Mouse (Mus musculus) limb, embryonic 13.5 days (tissue): ENCODE results near the gene Cdc42ep5. TPM values are rescaled to one million over a fixed set of nuclear protein-coding genes. Genes with fewer than 3 reads are reported as not detected.
"Not testable (repeated sequence)": the region's sequence is repeated elsewhere in the genome, so short reads cannot be mapped to it uniquely, and the experiment has no call there.

ENCODE experiments used
- ATAC-seq: fragments of 200-750 bp; cut with Nextera tagmentation; 2 replicates; pipeline ENCODE4 v1.8.0; 2017; ENCODE audit warnings: low read depth, moderate number of reproducible peaks, moderate TSS enrichment; ENCODE audit not compliant: low FRiP score
- H3K27ac ChIP-seq: fragments of 300-500 bp; sonication (generic); 2 replicates; pipeline ENCODE4 v1.5.1; 2015; ENCODE audit warnings: inconsistent platforms, mild to moderate bottlenecking, moderate library complexity
- H3K27me3 ChIP-seq: fragments of 300-500 bp; sonication (generic); 2 replicates; pipeline ENCODE4 v1.6.1; 2015; ENCODE audit warnings: mild to moderate bottlenecking, inconsistent platforms
- H3K36me3 ChIP-seq: fragments of 300-500 bp; sonication (generic); 2 replicates; pipeline ENCODE4 v1.6.1; 2015; ENCODE audit warnings: inconsistent platforms, mild to moderate bottlenecking, moderate library complexity
- H3K4me1 ChIP-seq: fragments of 300-500 bp; sonication (generic); 2 replicates; pipeline ENCODE4 v1.6.1; 2015; ENCODE audit warnings: inconsistent platforms
- H3K4me2 ChIP-seq: fragments of 300-500 bp; sonication (generic); replicated peaks from 2 replicates; pipeline ENCODE4 v1.6.1; 2015; ENCODE audit warnings: inconsistent platforms, mild to moderate bottlenecking, moderate library complexity
- H3K4me3 ChIP-seq: fragments of 300-500 bp; sonication (generic); 2 replicates; pipeline ENCODE4 v1.5.1; 2015; ENCODE audit warnings: moderate library complexity, mild to moderate bottlenecking, inconsistent platforms
- H3K9ac ChIP-seq: fragments of 300-500 bp; sonication (generic); 2 replicates; pipeline ENCODE4 v1.6.1; 2015; ENCODE audit warnings: mild to moderate bottlenecking, inconsistent platforms
- H3K9me3 ChIP-seq: fragments of 300-500 bp; sonication (generic); 2 replicates; pipeline ENCODE4 v1.6.1; 2016; ENCODE audit warnings: inconsistent platforms
- WGBS: fragments of 180-500 bp; shearing (Covaris S2); methylation state at CpG from one replicate; pipeline ENCODE4 v1.1.7; 2015; 5-methylcytosine and 5-hydroxymethylcytosine counted together
- polyA plus RNA-seq: library from polyadenylated mRNA; unstranded; fragments of >200 nt; fragmentation: Nextera tagmentation; extraction: Ambion mirVana; gene quantifications from 2 replicates; pipeline ENCODE4 v1.2.1, GENCODE M21; 2015

The Cdc42ep5 gene
- 70.9 and 74.3 TPM in 2 replicates for polyA plus RNA-seq

- peak; percentile 96 for ATAC-seq
- Histone ChIP-seq H3K4me2 (peak within 1 kb of the TSS; percentile 71), H3K4me1 (peaks cover 21% of the 10 kb centered on the region), H3K9me3 (no peaks in the 10 kb centered on the region), H3K36me3 (no peaks in the 10 kb centered on the region), H3K4me3 (peak within 1 kb of the TSS; percentile 54), H3K27me3 (no peaks in the 10 kb centered on the region), H3K9ac (peak within 1 kb of the TSS; percentile 65), H3K27ac (peak within 1 kb of the TSS; percentile 89)
- under 1% methylated on average over 19 of the region's 20 CpGs for WGBS
Measured at GRCm38 (mm10) chr7:4164090-4164910, at the start of gene Cdc42ep5. TSS of gene Cdc42ep5 (minus strand) at chr7:4164860.

GRCm38 (mm10) chr7:4213436-4213835 lies 48.8 kb upstream of the Cdc42ep5 start:
- not testable (repeated sequence) for H3K4me3 ChIP-seq, H3K27me3 ChIP-seq, H3K4me2 ChIP-seq, H3K4me1 ChIP-seq, H3K9ac ChIP-seq, H3K9me3 ChIP-seq, H3K36me3 ChIP-seq, H3K27ac ChIP-seq, ATAC-seq

DNA sequence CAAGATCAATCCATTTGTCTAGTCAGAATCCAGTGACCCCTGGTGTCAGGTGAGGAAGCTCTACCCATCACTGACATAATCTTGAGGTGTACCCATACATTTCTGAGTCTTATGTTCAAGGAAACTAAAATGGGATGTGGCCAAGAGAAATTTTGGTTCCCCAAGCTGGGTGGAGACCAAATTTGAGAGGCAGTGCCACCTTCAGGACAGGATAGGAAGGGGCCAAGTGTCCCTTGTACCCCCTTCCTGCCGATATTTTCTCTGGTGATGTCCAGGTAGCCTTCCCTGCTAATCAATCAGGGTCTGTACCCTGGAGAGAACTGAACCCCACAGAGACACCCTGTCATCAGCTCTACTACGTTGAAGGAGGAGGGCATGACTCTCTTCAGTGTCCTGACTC lies 44.0 kb upstream of the Cdc42ep5 start:
- H3K4me1 ChIP-seq: no peaks in the 10 kb centered on the region
- H3K27ac ChIP-seq: no peak overlapping the region
- 28% methylated on average over 2 of the region's 2 CpGs for WGBS
- no peaks in the 10 kb centered on the region for H3K27me3 ChIP-seq
- H3K4me2 ChIP-seq: no peak overlapping the region
- H3K36me3 ChIP-seq: no peaks in the 10 kb centered on the region
- no peak for ATAC-seq
- H3K9me3 ChIP-seq: no peaks in the 10 kb centered on the region
- H3K9ac ChIP-seq: no peak overlapping the region
- H3K4me3 ChIP-seq: no peak overlapping the region

- Histone ChIP-seq H3K4me2 (no peak overlapping the region), H3K4me3 (no peak overlapping the region), H3K36me3 (no peaks in the 10 kb centered on the region), H3K27me3 (no peaks in the 10 kb centered on the region), H3K9me3 (no peaks in the 10 kb centered on the region), H3K27ac (no peak overlapping the region), H3K9ac (no peak overlapping the region), H3K4me1 (no peaks in the 10 kb centered on the region)
- ATAC-seq: no peak
- WGBS: 80% methylated on average over 1 of the region's 1 CpGs
Measured at GRCm38 (mm10) chr7:4207126-4207525, 42.5 kb upstream of the Cdc42ep5 start.

- ATAC-seq: no peak
- Histone ChIP-seq H3K27me3 (no peaks in the 10 kb centered on the region), H3K4me1 (no peaks in the 10 kb centered on the region), H3K9me3 (no peaks in the 10 kb centered on the region), H3K4me2 (no peak overlapping the region), H3K4me3 (no peak overlapping the region), H3K9ac (no peak overlapping the region), H3K27ac (no peak overlapping the region), H3K36me3 (no peaks in the 10 kb centered on the region)
- WGBS: 42% methylated on average over 3 of the region's 3 CpGs
Measured at GRCm38 (mm10) chr7:4178438-4178837, 13.8 kb upstream of the Cdc42ep5 start.

DNA sequence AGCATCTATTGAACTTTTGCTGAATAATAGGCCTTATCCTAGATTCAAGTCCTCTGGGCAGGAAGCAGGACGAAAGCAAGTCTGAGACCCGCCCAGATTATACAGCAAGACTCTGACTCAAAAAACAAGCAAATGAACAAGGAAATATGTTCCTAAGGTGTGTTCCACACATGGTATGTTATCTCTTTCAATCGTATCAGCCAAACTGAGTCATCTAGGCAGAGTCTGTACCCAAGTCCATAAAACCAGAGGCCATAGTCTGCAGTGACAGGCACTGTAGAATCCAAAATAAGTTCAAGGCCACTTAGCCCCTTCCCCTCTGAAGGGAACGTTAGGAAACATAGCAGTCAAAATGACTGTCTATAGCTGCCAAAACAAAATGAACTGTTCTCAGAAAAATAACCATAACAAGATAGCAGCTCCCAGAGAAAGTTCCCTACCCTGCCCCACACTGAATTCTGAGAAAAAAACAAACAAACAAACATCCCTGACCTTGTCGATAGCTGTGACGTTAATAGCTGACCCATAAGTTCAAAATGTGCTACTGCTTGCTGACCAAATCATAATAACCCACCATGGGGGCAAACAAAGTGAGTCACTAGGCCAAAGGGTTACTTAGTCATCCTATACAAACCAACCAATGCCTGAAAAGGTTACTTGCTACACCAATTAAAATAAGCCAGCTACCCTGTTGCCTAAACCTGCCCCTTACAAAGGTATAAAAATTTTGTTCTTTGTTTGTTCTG lies 5.7 kb upstream of the Cdc42ep5 start:
- Histone ChIP-seq H3K4me2 (no peak overlapping the region), H3K27me3 (no peaks in the 10 kb centered on the region), H3K9me3 (no peaks in the 10 kb centered on the region), H3K9ac (no peak overlapping the region), H3K27ac (no peak overlapping the region), H3K4me3 (no peak overlapping the region), H3K36me3 (no peaks in the 10 kb centered on the region), H3K4me1 (peaks cover 2% of the 10 kb centered on the region)
- WGBS: 76% methylated on average over 6 of the region's 6 CpGs
- ATAC-seq: no peak

DNA sequence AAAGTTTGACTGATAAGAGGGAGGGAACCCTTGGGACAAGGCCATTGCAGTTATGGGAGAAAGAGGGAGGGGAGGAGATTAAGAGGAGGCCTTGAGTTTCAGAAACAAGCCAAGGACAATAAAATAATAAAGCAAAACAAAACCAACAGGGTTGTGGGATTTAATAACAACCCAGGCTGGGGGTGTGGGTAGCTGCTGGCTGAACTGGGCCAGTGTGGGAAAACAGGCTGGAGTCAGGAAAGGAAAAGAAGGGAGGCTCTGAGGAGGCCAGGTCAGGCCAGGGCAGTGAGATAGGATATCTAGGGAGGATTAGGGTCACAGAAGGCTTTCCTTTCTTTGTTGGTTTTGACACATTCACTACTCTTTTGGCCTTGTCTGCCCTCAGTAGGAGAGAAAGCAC lies 2.4 kb upstream of the Cdc42ep5 start:
- Histone ChIP-seq H3K4me3 (no peak overlapping the region), H3K27me3 (no peaks in the 10 kb centered on the region), H3K36me3 (no peaks in the 10 kb centered on the region), H3K9me3 (no peaks in the 10 kb centered on the region), H3K9ac (no peak overlapping the region; the same call in 1 of the 2 replicates), H3K27ac (no peak overlapping the region), H3K4me2 (no peak overlapping the region), H3K4me1 (peaks cover 21% of the 10 kb centered on the region)
- no peak for ATAC-seq

GRCm38 (mm10) chr7:4165286-4165685 lies 626 bp upstream of the Cdc42ep5 start:
- Histone ChIP-seq H3K27ac (peak overlapping the region; percentile 77), H3K4me1 (peaks cover 21% of the 10 kb centered on the region), H3K27me3 (no peaks in the 10 kb centered on the region), H3K4me2 (peak overlapping the region; percentile 71), H3K9ac (peak overlapping the region; percentile 60), H3K4me3 (peak overlapping the region; percentile 54), H3K9me3 (no peaks in the 10 kb centered on the region), H3K36me3 (no peaks in the 10 kb centered on the region)
- no peak for ATAC-seq
- WGBS: 20% methylated on average over 3 of the region's 3 CpGs

DNA sequence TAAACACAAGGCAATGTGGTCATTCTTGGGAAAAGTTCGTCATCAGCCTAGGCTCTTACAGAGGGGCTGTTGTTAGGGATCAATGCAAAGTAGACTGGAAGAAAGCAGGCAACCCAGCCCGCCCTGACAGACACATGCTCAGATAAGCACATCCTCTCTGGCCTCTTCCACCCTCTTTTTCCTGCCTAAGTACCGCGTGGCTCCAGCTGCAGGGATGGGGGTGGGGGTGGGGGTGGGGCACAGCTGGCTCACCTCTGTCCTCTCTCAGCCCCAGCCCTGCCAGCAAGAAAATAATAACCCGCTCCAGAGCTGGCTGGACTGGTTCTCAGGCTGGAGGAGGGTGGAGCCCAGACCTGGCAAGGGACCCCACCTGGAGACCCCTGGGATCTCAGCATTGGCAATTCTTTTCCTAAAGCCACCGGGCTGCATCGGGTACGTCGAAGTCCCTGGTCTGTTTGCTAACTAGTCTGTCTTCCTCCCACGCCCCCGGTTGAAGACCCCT lies 1.0 kb downstream of the Cdc42ep5 start:
- Histone ChIP-seq H3K27me3 (no peaks in the 10 kb centered on the region), H3K9me3 (no peaks in the 10 kb centered on the region), H3K4me2 (peak overlapping the region; percentile 71), H3K4me1 (peaks cover 21% of the 10 kb centered on the region), H3K9ac (peak overlapping the region; percentile 65), H3K27ac (peak overlapping the region; percentile 89), H3K36me3 (no peaks in the 10 kb centered on the region), H3K4me3 (peak overlapping the region; percentile 54)
- peak; percentile 41; the same call in 1 of the 2 replicates for ATAC-seq
- under 1% methylated on average over 11 of the region's 11 CpGs for WGBS

DNA sequence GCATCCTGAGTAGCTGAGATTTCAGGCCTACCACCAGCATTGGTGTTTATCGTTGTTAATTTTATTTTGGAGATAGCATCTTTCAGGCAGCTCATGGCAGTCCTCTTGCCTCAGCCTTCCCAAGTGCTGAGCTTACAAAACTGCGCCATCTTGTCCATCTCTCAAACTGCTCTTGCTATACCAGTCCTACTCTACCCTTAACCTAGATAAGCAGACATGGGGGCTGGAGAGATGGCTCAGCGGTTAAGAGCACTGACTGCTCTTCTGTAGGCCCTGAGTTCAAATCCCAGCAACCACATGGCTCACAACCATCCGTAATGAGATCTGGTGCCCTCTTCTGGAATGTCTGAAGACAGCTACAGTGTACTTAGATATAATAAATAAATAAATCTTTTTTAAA lies 3.1 kb downstream of the Cdc42ep5 start:
- not testable (repeated sequence) for H3K36me3 ChIP-seq, H3K9ac ChIP-seq, H3K9me3 ChIP-seq, H3K27me3 ChIP-seq, ATAC-seq, H3K4me3 ChIP-seq, H3K4me2 ChIP-seq, H3K27ac ChIP-seq
- peaks cover 21% of the 10 kb centered on the region for H3K4me1 ChIP-seq
- 96% methylated on average over 4 of the region's 4 CpGs for WGBS

- Histone ChIP-seq H3K9me3 (no peaks in the 10 kb centered on the region), H3K9ac (no peak overlapping the region), H3K4me3 (no peak overlapping the region)
Measured at GRCm38 (mm10) chr7:4154976-4155375, 9.7 kb downstream of the Cdc42ep5 start.

GRCm38 (mm10) chr7:4154356-4154755 lies 10.3 kb downstream of the Cdc42ep5 start:
- Histone ChIP-seq H3K4me1 (peaks cover 18% of the 10 kb centered on the region), H3K4me2 (no peak overlapping the region), H3K27ac (peak overlapping the region; percentile 44; the same call in 1 of the 2 replicates), H3K9ac (no peak overlapping the region), H3K27me3 (peaks cover 22% of the 10 kb centered on the region), H3K4me3 (no peak overlapping the region), H3K9me3 (no peaks in the 10 kb centered on the region), H3K36me3 (peaks cover 15% of the 10 kb centered on the region)
- 74% methylated on average over 5 of the region's 5 CpGs for WGBS
- no peak for ATAC-seq

More at GRCm38 (mm10) chr7:4154976-4155375, 9.7 kb downstream of the Cdc42ep5 start:
- Histone ChIP-seq H3K27ac (0 out of 2 replicates have a peak overlapping the region, but pooled peaks have one; percentile 8), H3K36me3 (peaks cover 15% of the 10 kb centered on the region), H3K4me2 (no peak overlapping the region), H3K27me3 (peaks cover 22% of the 10 kb centered on the region), H3K4me1 (peaks cover 14% of the 10 kb centered on the region)
- no peak for ATAC-seq
- WGBS: 65% methylated on average over 4 of the region's 4 CpGs
